Mouse (Mus musculus): ENCODE data around the gene Zfp26. TPM values are rescaled to one million over a fixed set of nuclear protein-coding genes. Genes with fewer than 3 reads are reported as not detected.

The Zfp26 gene
- 42.7 TPM for total RNA-seq (2023)

GRCm38 (mm10) chr9:20459377-20460317, at the start of gene Zfp26:
TSS of gene Zfp26 (minus strand) at chr9:20460162.

GRCm38 (mm10) chr9:20492527-20493233, 32.7 kb upstream of the Zfp26 start, which contains the start of gene Zfp426:
TSS of gene Zfp426 (minus strand) at chr9:20492746.

GRCm38 (mm10) chr9:20384532-20385342, 75.2 kb downstream of the Zfp26 start, which contains the start of gene Zfp560:
TSS of gene Zfp560 (minus strand) at chr9:20385177.

Other genes starting within 250 kb of the Zfp26 start
- not detected for gene Olfr871, start 248.0 kb downstream of the Zfp26 start, total RNA-seq (2023)
- gene Olfr872, start 223.0 kb downstream of the Zfp26 start, total RNA-seq (2023) = not detected
- gene Olfr39, start 177.8 kb downstream of the Zfp26 start, total RNA-seq (2023) = not detected
- gene Olfr873, start 161.6 kb downstream of the Zfp26 start, total RNA-seq (2023) = not detected
- gene Olfr18, start 124.1 kb downstream of the Zfp26 start, total RNA-seq (2023) = not detected
- 7.4 TPM for gene Zfp560, start 75.0 kb downstream of the Zfp26 start, total RNA-seq (2023)
- gene Zfp426, start 32.6 kb upstream of the Zfp26 start, total RNA-seq (2023) = 20.2 TPM
- gene Zfp266, start 61.3 kb upstream of the Zfp26 start, total RNA-seq (2023) = 28.1 TPM
- gene Zfp846, start 121.1 kb upstream of the Zfp26 start, total RNA-seq (2023) = 8.3 TPM
- 327 TPM for gene Ubl5, start 182.7 kb upstream of the Zfp26 start, total RNA-seq (2023)
- gene Fbxl12, start 184.6 kb upstream of the Zfp26 start, total RNA-seq (2023) = 115 TPM
- gene Pin1, start 191.9 kb upstream of the Zfp26 start, total RNA-seq (2023) = 21.0 TPM